Mouse (Mus musculus) stomach, postnatal 0 days (tissue): ENCODE results near the gene Ccnj. TPM values are rescaled to one million over a fixed set of nuclear protein-coding genes. Genes with fewer than 3 reads are reported as not detected.

Experiments
- ATAC-seq: fragments of 200-750 bp; cut with Nextera tagmentation; 2 replicates; pipeline ENCODE4 v1.8.0; 2017; ENCODE audit not compliant: low FRiP score, low TSS enrichment
- DNase-seq: peaks from one replicate; pipeline ENCODE4 v3.0.0-alpha.2; 2016; ENCODE audit warnings: low spot score
- H3K27ac ChIP-seq: fragments of 300-500 bp; sonication (generic); replicated peaks from 2 replicates; pipeline ENCODE4 v1.5.1; 2014; ENCODE audit warnings: mild to moderate bottlenecking, control low read depth
- H3K27me3 ChIP-seq: fragments of 300-500 bp; sonication (generic); 2 replicates; pipeline ENCODE4 v1.6.1; 2014; ENCODE audit warnings: low read length; ENCODE audit not compliant: control insufficient read depth, insufficient read depth
- H3K36me3 ChIP-seq: fragments of 300-500 bp; sonication (generic); 2 replicates; pipeline ENCODE4 v1.6.1; 2014; ENCODE audit warnings: low read length, mixed read lengths; ENCODE audit not compliant: control insufficient read depth, insufficient read depth
- H3K4me1 ChIP-seq: fragments of 300-500 bp; sonication (generic); replicated peaks from 2 replicates; pipeline ENCODE4 v1.6.1; 2014; ENCODE audit warnings: antibody characterized with exemption; ENCODE audit not compliant: control insufficient read depth, insufficient read depth
- H3K4me2 ChIP-seq: fragments of 300-500 bp; sonication (generic); replicated peaks from 2 replicates; pipeline ENCODE4 v1.6.1; 2014; ENCODE audit warnings: low read depth, mild to moderate bottlenecking, control low read depth, moderate library complexity
- H3K4me3 ChIP-seq: fragments of 300-500 bp; sonication (generic); 2 replicates; pipeline ENCODE4 v1.5.1; 2014; ENCODE audit warnings: low read depth, low read length, control low read depth
- H3K9ac ChIP-seq: fragments of 300-500 bp; sonication (generic); 2 replicates; pipeline ENCODE4 v1.6.1; 2014; ENCODE audit warnings: mild to moderate bottlenecking, low read length, control low read depth, mixed read lengths
- H3K9me3 ChIP-seq: fragments of 300-500 bp; sonication (generic); 2 replicates; pipeline ENCODE4 v1.6.1; 2016; ENCODE audit warnings: low read length; ENCODE audit not compliant: control insufficient read depth
- CTCF ChIP-seq: IDR thresholded peaks from 2 replicates; pipeline ENCODE4 v1.5.1; 2016; ENCODE audit warnings: antibody characterized with exemption, low read depth, mild to moderate bottlenecking, moderate library complexity
- EP300 ChIP-seq: optimal IDR thresholded peaks from 2 replicates; pipeline ENCODE3; 2016; ENCODE audit warnings: antibody characterized with exemption
- WGBS: fragments of 180-500 bp; shearing (Covaris S2); extraction: QIAGEN DNeasy Blood & Tissue Kit; methylation state at CpG from one replicate; pipeline ENCODE4 v1.1.7; 2014; 5-methylcytosine and 5-hydroxymethylcytosine counted together
- polyA plus RNA-seq: library from polyadenylated mRNA; unstranded; fragments of >200 nt; fragmentation: Nextera tagmentation; extraction: Ambion mirVana; gene quantifications from 2 replicates; pipeline ENCODE4 v1.2.1, GENCODE M21; 2015

Gene Ccnj
- polyA plus RNA-seq, 1 experiment from 2014 or later = 3.0 TPM

DNA sequence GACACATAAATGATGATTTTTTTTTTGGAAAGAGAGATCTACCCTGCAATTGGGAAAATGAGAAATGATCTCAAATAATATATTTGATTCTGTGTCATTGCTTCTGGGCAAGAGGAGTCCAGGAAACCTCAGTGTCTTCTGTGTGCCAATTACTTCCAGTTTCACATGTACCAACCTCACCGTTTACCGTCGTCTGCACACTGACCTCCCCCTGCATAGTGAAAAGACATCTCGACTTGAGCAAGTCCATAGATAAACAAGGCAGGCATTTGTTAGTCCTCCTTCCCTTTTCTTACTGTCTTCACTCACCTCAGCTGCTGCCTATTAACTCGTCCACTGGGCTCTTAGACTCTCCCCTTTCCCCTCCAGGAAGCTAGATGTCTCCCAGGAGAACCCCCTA is 5.4 kb upstream of the Ccnj start:
- Histone ChIP-seq H3K4me3 (no peak overlapping the region), H3K27me3 (no peaks in the 10 kb centered on the region), H3K9ac (no peak overlapping the region), H3K4me1 (no peaks in the 10 kb centered on the region), H3K4me2 (no peak overlapping the region), H3K9me3 (no peaks in the 10 kb centered on the region), H3K27ac (no peak overlapping the region), H3K36me3 (no peaks in the 10 kb centered on the region)
- TF ChIP-seq CTCF (no peak), EP300 (no peak)
- whole genome bisulfite sequencing = 59% methylated on average over 5 of the region's 5 CpGs
- ATAC-seq (no peak), DNase-seq (no peak)

DNA sequence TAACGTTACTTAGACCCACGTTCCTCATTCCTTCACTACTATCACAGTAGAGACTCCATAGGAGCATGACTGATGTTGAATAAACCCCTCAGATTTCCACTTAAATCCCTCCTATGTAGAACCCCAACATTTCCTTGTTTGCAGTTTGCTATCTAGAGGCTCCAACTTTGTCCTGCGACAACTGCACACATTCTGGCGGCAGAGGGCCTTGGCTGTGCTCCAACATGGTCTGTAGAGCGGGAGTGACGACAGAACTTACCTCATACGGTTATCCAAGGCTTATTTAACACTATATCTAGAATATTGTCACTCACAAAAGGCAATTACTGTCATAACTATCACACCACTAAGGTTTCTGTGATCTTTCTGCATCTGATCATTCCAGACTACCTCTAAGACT is 4.3 kb upstream of the Ccnj start:
- H3K4me1 ChIP-seq = no peaks in the 10 kb centered on the region
- WGBS = 45% methylated on average over 7 of the region's 7 CpGs
- H3K9ac ChIP-seq = no peak overlapping the region
- no peaks in the 10 kb centered on the region for H3K27me3 ChIP-seq
- no peak overlapping the region for H3K27ac ChIP-seq
- H3K4me3 ChIP-seq = no peak overlapping the region
- no peaks in the 10 kb centered on the region for H3K9me3 ChIP-seq
- H3K36me3 ChIP-seq = no peaks in the 10 kb centered on the region
- ATAC-seq (no peak), DNase-seq (peak; percentile 26)
- no peak overlapping the region for H3K4me2 ChIP-seq
- TF ChIP-seq CTCF = no peak
- TF ChIP-seq EP300 = no peak

DNA sequence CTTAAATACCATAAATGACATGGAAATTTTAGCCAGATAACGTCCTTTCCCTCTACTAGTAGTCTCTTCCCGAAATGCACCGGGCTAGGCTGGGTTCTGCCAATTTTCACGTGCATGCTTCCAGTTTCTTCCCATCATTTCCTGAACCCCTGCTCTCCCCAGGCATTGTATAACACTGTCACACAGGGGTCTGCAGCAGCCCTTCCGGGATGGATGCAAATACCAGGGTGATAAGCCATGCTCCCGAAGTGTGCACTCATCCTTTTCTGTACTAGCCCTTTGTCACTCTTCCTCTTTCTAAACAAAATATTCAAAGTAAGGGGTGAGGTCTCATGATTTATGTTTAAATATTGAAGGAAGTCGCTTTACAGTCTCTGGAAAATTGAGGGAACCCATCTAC is 881 bp upstream of the Ccnj start:
- ATAC-seq (no peak), DNase-seq (no peak)
- Histone ChIP-seq H3K4me1 (no peaks in the 10 kb centered on the region), H3K36me3 (no peaks in the 10 kb centered on the region), H3K27me3 (no peaks in the 10 kb centered on the region), H3K9ac (peak overlapping the region; percentile 94; the same call in 1 of the 2 replicates), H3K9me3 (no peaks in the 10 kb centered on the region), H3K27ac (no peak overlapping the region), H3K4me3 (peak overlapping the region; percentile 88), H3K4me2 (peak overlapping the region; percentile 86)
- 53% methylated on average over 7 of the region's 7 CpGs for WGBS
- no peak for TF ChIP-seq CTCF
- TF ChIP-seq EP300 = no peak

DNA sequence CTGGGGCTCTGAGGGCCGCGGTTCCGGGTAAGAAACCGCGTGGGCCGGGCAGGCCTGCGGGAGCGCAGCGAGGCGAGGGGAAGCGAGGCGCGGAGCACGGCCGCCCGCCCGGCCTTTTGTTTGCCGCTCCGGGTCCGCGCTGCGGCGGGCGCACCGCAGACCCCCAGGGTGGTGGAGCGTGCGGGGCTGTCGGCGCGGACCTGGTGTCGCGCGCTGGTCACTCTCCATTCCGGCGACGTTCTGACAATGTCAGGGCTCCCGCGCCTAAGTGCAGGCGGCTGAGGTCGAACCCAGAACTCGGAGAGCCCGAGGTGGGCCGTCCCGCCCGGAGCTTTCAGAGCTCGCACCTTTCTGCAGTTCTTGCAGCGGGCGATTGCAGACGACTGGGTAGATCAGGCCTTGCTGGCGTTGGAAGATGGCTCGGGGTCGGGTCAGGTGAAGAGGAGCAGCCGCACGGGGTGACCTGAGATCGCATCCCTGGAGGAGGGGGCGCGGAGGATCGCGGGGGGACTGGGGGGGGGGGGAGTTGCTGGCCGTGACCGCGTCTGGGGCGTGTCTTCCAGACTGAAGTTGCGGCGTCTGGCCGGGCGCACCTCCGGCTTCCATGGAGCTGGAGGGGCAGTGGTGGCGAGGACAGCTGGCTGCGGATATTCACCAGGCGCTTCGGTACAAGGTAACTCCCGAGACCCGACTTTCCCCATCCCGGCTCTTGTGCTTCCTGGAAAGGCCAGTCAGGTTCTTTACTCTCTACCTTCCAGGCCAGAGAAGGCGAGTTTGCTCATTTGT is 530 bp downstream of the Ccnj start:
- Histone ChIP-seq H3K27ac (peak overlapping the region; percentile 90), H3K4me2 (peak overlapping the region; percentile 86), H3K9me3 (no peaks in the 10 kb centered on the region), H3K36me3 (no peaks in the 10 kb centered on the region), H3K27me3 (no peaks in the 10 kb centered on the region), H3K4me3 (peak overlapping the region; percentile 88), H3K4me1 (no peaks in the 10 kb centered on the region), H3K9ac (peak overlapping the region; percentile 94)
- 1% methylated on average over 71 of the region's 76 CpGs for WGBS
- ATAC-seq = peak; percentile 72
- peak; percentile 73 for DNase-seq
- TF ChIP-seq EP300 = no peak
- TF ChIP-seq CTCF = no peak

DNA sequence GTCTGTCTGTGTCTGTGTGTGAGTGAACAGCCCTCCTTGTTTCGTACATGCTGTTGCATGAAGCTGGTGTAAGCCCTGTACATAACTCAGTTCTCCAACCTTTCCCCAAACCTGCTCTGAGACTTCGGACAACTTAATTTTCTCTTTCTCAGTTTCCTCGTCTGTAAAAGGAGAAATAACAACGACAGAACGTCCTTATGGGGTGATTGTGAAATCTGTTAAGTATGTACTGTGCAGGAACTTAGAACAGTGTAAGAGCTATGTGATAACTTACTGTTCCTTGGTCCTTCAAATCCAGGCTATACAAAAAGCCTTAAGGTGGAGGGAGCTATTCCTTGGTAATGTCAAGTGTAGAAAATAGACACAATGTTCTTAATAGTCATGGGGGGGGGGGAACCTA is 1.3 kb downstream of the Ccnj start:
- WGBS = 17% methylated on average over 5 of the region's 5 CpGs
- Histone ChIP-seq H3K36me3 (0 out of 2 replicates have a peak, but pooled peaks cover 1% of the 10 kb centered on the region), H3K9me3 (no peaks in the 10 kb centered on the region), H3K4me2 (peak overlapping the region; percentile 86), H3K27me3 (no peaks in the 10 kb centered on the region), H3K9ac (peak overlapping the region; percentile 94), H3K4me3 (peak overlapping the region; percentile 88), H3K27ac (no peak overlapping the region), H3K4me1 (no peaks in the 10 kb centered on the region)
- DNase-seq (no peak), ATAC-seq (no peak)
- TF ChIP-seq EP300 = no peak
- no peak for TF ChIP-seq CTCF

DNA sequence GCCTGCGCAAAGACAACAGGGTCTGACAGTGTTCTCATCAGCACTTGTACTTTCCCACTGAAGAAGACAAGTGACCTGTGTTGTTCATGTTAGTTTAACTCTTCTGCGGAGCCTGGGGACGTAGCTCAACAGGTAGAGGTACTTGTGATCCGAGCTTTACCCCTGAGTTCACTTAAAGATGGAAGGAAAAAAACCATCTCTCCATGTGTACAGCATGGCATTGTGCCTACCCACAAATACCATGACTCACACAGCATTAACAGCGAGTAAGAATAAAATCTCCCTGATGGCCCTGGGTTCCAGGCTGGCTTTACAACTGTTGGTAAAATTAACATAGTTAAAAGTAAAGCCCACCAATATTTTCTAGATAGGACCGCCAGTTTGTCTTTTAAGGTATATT is 3.4 kb downstream of the Ccnj start:
- Histone ChIP-seq H3K4me1 (no peaks in the 10 kb centered on the region), H3K27ac (no peak overlapping the region), H3K9ac (no peak overlapping the region), H3K36me3 (peaks cover 9% of the 10 kb centered on the region), H3K9me3 (no peaks in the 10 kb centered on the region), H3K4me3 (no peak overlapping the region), H3K27me3 (no peaks in the 10 kb centered on the region), H3K4me2 (no peak overlapping the region)
- WGBS = 86% methylated on average over 6 of the region's 6 CpGs
- TF ChIP-seq EP300 = no peak
- no peak for DNase-seq
- no peak for ATAC-seq
